Mouse (Mus musculus): ENCODE measurements around the gene Incenp.

DNA sequence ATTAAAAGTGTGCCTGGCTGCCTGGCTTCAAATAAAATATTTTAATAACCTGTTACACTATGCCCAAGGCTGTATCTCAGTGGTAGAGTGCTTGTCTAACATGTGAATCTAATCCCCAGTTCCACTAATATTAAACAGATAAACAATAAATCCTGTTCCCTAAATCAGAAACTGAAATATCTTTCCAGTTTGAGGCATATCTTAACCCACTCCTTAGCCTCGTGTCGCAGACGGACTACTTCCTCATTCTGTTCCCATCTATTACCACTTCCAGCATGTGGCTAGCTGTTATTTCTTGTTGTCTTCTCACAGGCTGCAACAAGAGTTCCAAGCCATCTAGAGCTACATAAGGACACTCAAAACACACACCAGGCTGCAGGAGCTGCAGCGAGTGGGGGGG is 18.4 kb upstream of the Incenp start:
- TF ChIP-seq CTCF (IDR thresholded peaks at IDR 0.05; ENCODE audit: control insufficient read depth, insufficient read depth, insufficient read length) (no peak), MYOG (IDR thresholded peaks at IDR 0.05; ENCODE audit: control insufficient read depth, extremely low read depth, insufficient read length) (no peak)
